Mouse (Mus musculus) lung, postnatal 0 days (tissue): ENCODE measurements around the gene Gtf2e1. TPM values are rescaled to one million over a fixed set of nuclear protein-coding genes. Genes with fewer than 3 reads are reported as not detected.

Source experiments
- ATAC-seq: fragments of 200-750 bp; cut with Nextera tagmentation; 2 replicates; pipeline ENCODE4 v1.8.0; 2017; ENCODE audit warnings: moderate library complexity
- DNase-seq: peaks from one replicate; pipeline ENCODE4 v3.0.0-alpha.2; 2016; ENCODE audit warnings: low spot score
- H3K27ac ChIP-seq: fragments of 300-500 bp; sonication (generic); 2 replicates; pipeline ENCODE4 v1.5.1; 2014; ENCODE audit warnings: antibody characterized with exemption, mild to moderate bottlenecking, low read length, mixed read lengths
- H3K27me3 ChIP-seq: fragments of 300-500 bp; sonication (generic); replicated peaks from 2 replicates; pipeline ENCODE4 v1.6.1; 2014; ENCODE audit warnings: low read length, mixed read lengths; ENCODE audit not compliant: insufficient read depth
- H3K36me3 ChIP-seq: fragments of 300-500 bp; sonication (generic); 2 replicates; pipeline ENCODE4 v1.6.1; 2014; ENCODE audit warnings: low read length, mixed read lengths; ENCODE audit not compliant: insufficient read depth
- H3K4me1 ChIP-seq: fragments of 300-500 bp; sonication (generic); 2 replicates; pipeline ENCODE4 v1.6.1; 2014; ENCODE audit warnings: antibody characterized with exemption, low read depth, low read length, mixed read lengths; ENCODE audit not compliant: insufficient read depth
- H3K4me2 ChIP-seq: fragments of 300-500 bp; sonication (generic); replicated peaks from 2 replicates; pipeline ENCODE4 v1.6.1; 2014; ENCODE audit warnings: low read depth, mild to moderate bottlenecking, low read length, moderate library complexity, mixed read lengths
- H3K4me3 ChIP-seq: fragments of 300-500 bp; sonication (generic); 2 replicates; pipeline ENCODE4 v1.5.1; 2014; ENCODE audit warnings: low read depth, low read length
- H3K9ac ChIP-seq: fragments of 300-500 bp; sonication (generic); replicated peaks from 2 replicates; pipeline ENCODE4 v1.6.1; 2014; ENCODE audit warnings: low read depth, mild to moderate bottlenecking
- H3K9me3 ChIP-seq: fragments of 300-500 bp; sonication (generic); 2 replicates; pipeline ENCODE4 v1.6.1; 2016; ENCODE audit warnings: low read length, mixed read lengths
- CTCF ChIP-seq: IDR thresholded peaks from 2 replicates; pipeline ENCODE4 v1.5.1; 2016; ENCODE audit warnings: antibody characterized with exemption, mild to moderate bottlenecking
- EP300 ChIP-seq: IDR thresholded peaks from 2 replicates; pipeline ENCODE4 v1.6.1; 2016; ENCODE audit warnings: antibody characterized with exemption, mild to moderate bottlenecking, control low read depth
- WGBS: fragments of 180-500 bp; shearing (Covaris S2); extraction: QIAGEN DNeasy Blood & Tissue Kit; methylation state at CpG from one replicate; pipeline ENCODE4 v1.1.7; 2014; 5-methylcytosine and 5-hydroxymethylcytosine counted together
- polyA plus RNA-seq: library from polyadenylated mRNA; unstranded; fragments of >200 nt; fragmentation: Nextera tagmentation; extraction: Ambion mirVana; gene quantifications from 2 replicates; pipeline ENCODE4 v1.2.1, GENCODE M21; 2015

The Gtf2e1 gene
- polyA plus RNA-seq, 1 experiment from 2014 or later: 9.5 TPM

GRCm38 (mm10) chr16:37511489-37511888, 28.1 kb downstream of the Gtf2e1 start:
- WGBS: 95% methylated on average over 15 of the region's 15 CpGs
- TF ChIP-seq EP300 (no peak), CTCF (no peak)
- ATAC-seq: no peak
- Histone ChIP-seq H3K4me2 (no peak overlapping the region), H3K9me3 (no peaks in the 10 kb centered on the region), H3K27me3 (no peaks in the 10 kb centered on the region), H3K9ac (no peak overlapping the region), H3K27ac (no peak overlapping the region), H3K4me3 (no peak overlapping the region), H3K36me3 (peaks cover 15% of the 10 kb centered on the region; the same call in 1 of the 2 replicates), H3K4me1 (no peaks in the 10 kb centered on the region)
- DNase-seq: no peak

- H3K9me3 ChIP-seq: no peaks in the 10 kb centered on the region
- H3K36me3 ChIP-seq: 0 out of 2 replicates have a peak, but pooled peaks cover 9% of the 10 kb centered on the region
- no peak overlapping the region for H3K27ac ChIP-seq
- DNase-seq (no peak), ATAC-seq (no peak)
- TF ChIP-seq EP300 (no peak), CTCF (no peak)
- no peak overlapping the region for H3K4me2 ChIP-seq
- no peaks in the 10 kb centered on the region for H3K4me1 ChIP-seq
- H3K9ac ChIP-seq: no peak overlapping the region
- no peak overlapping the region for H3K4me3 ChIP-seq
- 74% methylated on average over 9 of the region's 9 CpGs for WGBS
- H3K27me3 ChIP-seq: no peaks in the 10 kb centered on the region
Measured at GRCm38 (mm10) chr16:37506751-37507150, 32.8 kb downstream of the Gtf2e1 start.

GRCm38 (mm10) chr16:37504517-37504916, 35.1 kb downstream of the Gtf2e1 start:
- TF ChIP-seq EP300 (no peak), CTCF (no peak)
- H3K4me2 ChIP-seq: no peak overlapping the region
- no peak overlapping the region for H3K27ac ChIP-seq
- no peak overlapping the region for H3K4me3 ChIP-seq
- H3K4me1 ChIP-seq: no peaks in the 10 kb centered on the region
- H3K27me3 ChIP-seq: no peaks in the 10 kb centered on the region
- DNase-seq (no peak), ATAC-seq (no peak)
- H3K9me3 ChIP-seq: no peaks in the 10 kb centered on the region
- H3K36me3 ChIP-seq: no peaks in the 10 kb centered on the region
- WGBS: 65% methylated on average over 1 of the region's 1 CpGs
- H3K9ac ChIP-seq: no peak overlapping the region

- Histone ChIP-seq H3K9ac (no peak overlapping the region), H3K27me3 (no peaks in the 10 kb centered on the region), H3K4me2 (no peak overlapping the region), H3K4me1 (no peaks in the 10 kb centered on the region), H3K27ac (no peak overlapping the region), H3K4me3 (no peak overlapping the region), H3K36me3 (no peaks in the 10 kb centered on the region), H3K9me3 (no peaks in the 10 kb centered on the region)
- ATAC-seq (no peak), DNase-seq (no peak)
- WGBS: 77% methylated on average over 9 of the region's 9 CpGs
- TF ChIP-seq CTCF (no peak), EP300 (no peak)
Measured at GRCm38 (mm10) chr16:37498581-37498980, 41.0 kb downstream of the Gtf2e1 start.

- TF ChIP-seq EP300 (no peak), CTCF (no peak)
- H3K4me2 ChIP-seq: no peak overlapping the region
- H3K9ac ChIP-seq: no peak overlapping the region
- ATAC-seq: no peak
- H3K4me3 ChIP-seq: no peak overlapping the region
- H3K36me3 ChIP-seq: no peaks in the 10 kb centered on the region
- 77% methylated on average over 6 of the region's 6 CpGs for WGBS
- H3K9me3 ChIP-seq: no peaks in the 10 kb centered on the region
- H3K27me3 ChIP-seq: no peaks in the 10 kb centered on the region
- H3K27ac ChIP-seq: no peak overlapping the region
- H3K4me1 ChIP-seq: no peaks in the 10 kb centered on the region
- no peak for DNase-seq
Measured at GRCm38 (mm10) chr16:37495017-37495416, 44.6 kb downstream of the Gtf2e1 start.

- WGBS: 92% methylated on average over 3 of the region's 3 CpGs
- Histone ChIP-seq H3K4me3 (no peak overlapping the region), H3K27me3 (no peaks in the 10 kb centered on the region), H3K4me1 (no peaks in the 10 kb centered on the region), H3K27ac (no peak overlapping the region), H3K36me3 (no peaks in the 10 kb centered on the region), H3K4me2 (no peak overlapping the region), H3K9ac (no peak overlapping the region), H3K9me3 (no peaks in the 10 kb centered on the region)
- TF ChIP-seq EP300 (no peak), CTCF (no peak)
- ATAC-seq: no peak
- DNase-seq: no peak
Measured at GRCm38 (mm10) chr16:37486826-37487612, 52.6 kb downstream of the Gtf2e1 start.
